Mouse (Mus musculus) midbrain, embryonic 14.5 days (tissue): ENCODE results near the gene Nell1. TPM values are rescaled to one million over a fixed set of nuclear protein-coding genes. Genes with fewer than 3 reads are reported as not detected.
A peak's percentile ranks its signal among the peaks of the same experiment; 100 is the strongest.

Experiments
- ATAC-seq: fragments of 200-750 bp; cut with Nextera tagmentation; 2 replicates; pipeline ENCODE4 v1.8.0; 2017; ENCODE audit warnings: moderate number of reproducible peaks, moderate library complexity; ENCODE audit not compliant: low FRiP score, low TSS enrichment
- DNase-seq: peaks from one replicate; pipeline ENCODE4 v3.0.0-alpha.2; 2015
- H3K27ac ChIP-seq: fragments of 300-500 bp; sonication (generic); replicated peaks from 2 replicates; pipeline ENCODE4 v1.5.1; 2014; ENCODE audit warnings: mild to moderate bottlenecking, low read depth, low read length, moderate library complexity
- H3K27me3 ChIP-seq: fragments of 300-500 bp; sonication (generic); 2 replicates; pipeline ENCODE4 v1.6.1; 2014; ENCODE audit warnings: low read length, control low read depth, mixed read lengths; ENCODE audit not compliant: control insufficient read depth, insufficient read depth
- H3K36me3 ChIP-seq: fragments of 300-500 bp; sonication (generic); 2 replicates; pipeline ENCODE4 v1.6.1; 2014; ENCODE audit warnings: low read length, control low read depth; ENCODE audit not compliant: control insufficient read depth, insufficient read depth
- H3K4me1 ChIP-seq: fragments of 300-500 bp; sonication (generic); 2 replicates; pipeline ENCODE4 v1.6.1; 2014; ENCODE audit warnings: mild to moderate bottlenecking, antibody characterized with exemption, low read length, control low read depth; ENCODE audit not compliant: control insufficient read depth, insufficient read depth
- H3K4me2 ChIP-seq: fragments of 300-500 bp; sonication (generic); 2 replicates; pipeline ENCODE4 v1.6.1; 2014; ENCODE audit warnings: mild to moderate bottlenecking, low read length, moderate library complexity
- H3K4me3 ChIP-seq: fragments of 300-500 bp; sonication (generic); replicated peaks from 2 replicates; pipeline ENCODE4 v1.5.1; 2014; ENCODE audit warnings: low read depth, low read length
- H3K9ac ChIP-seq: fragments of 300-500 bp; sonication (generic); replicated peaks from 2 replicates; pipeline ENCODE4 v1.6.1; 2014; ENCODE audit warnings: mild to moderate bottlenecking, low read length, moderate library complexity
- H3K9me3 ChIP-seq: fragments of 300-500 bp; sonication (generic); 2 replicates; pipeline ENCODE4 v1.6.1; 2016; ENCODE audit warnings: low read length, control low read depth, mixed read lengths; ENCODE audit not compliant: control insufficient read depth
- WGBS: fragments of 180-500 bp; shearing (Covaris S2); extraction: QIAGEN DNeasy Blood & Tissue Kit; methylation state at CpG from one replicate; pipeline ENCODE4 v1.1.7; 2014; 5-methylcytosine and 5-hydroxymethylcytosine counted together
- polyA plus RNA-seq: library from polyadenylated mRNA; unstranded; fragments of >200 nt; fragmentation: Nextera tagmentation; extraction: Ambion mirVana; gene quantifications from 2 replicates; pipeline ENCODE4 v1.2.1, GENCODE M21; 2014

The Nell1 gene
- polyA plus RNA-seq, 1 experiment from 2014 or later, result 21.3 TPM

GRCm38 (mm10) chr7:50105612-50106321, 131.1 kb downstream of the Nell1 start:
- H3K9me3 ChIP-seq, result no peaks in the 10 kb centered on the region
- no peak overlapping the region for H3K4me2 ChIP-seq
- ATAC-seq (no peak), DNase-seq (peak; percentile 39)
- no peaks in the 10 kb centered on the region for H3K4me1 ChIP-seq
- no peaks in the 10 kb centered on the region for H3K27me3 ChIP-seq
- no peak overlapping the region for H3K4me3 ChIP-seq
- H3K9ac ChIP-seq, result no peak overlapping the region
- H3K36me3 ChIP-seq, result no peaks in the 10 kb centered on the region
- no peak overlapping the region for H3K27ac ChIP-seq
- 48% methylated on average over 8 of the region's 8 CpGs for WGBS

DNA sequence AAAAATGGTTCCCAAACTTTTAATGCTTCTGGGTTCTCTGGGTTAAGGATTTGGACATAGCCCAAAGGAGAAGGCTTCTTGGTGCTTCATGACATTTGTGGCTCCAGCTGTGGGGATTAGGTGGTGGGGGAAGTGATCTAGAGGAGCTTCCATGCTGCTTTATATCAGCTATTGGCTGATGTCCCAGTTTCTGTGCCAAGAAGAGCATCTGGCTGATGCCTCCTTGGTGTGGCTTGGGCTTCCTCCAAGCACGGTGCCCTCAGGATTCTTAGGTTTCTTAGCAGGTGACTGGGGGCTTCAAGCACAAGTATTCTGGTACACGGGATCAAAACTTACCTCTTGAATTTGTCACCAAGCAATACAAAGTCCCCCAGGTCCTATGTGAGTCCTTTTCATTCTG, 132.6 kb downstream of the Nell1 start:
- Histone ChIP-seq H3K9ac (no peak overlapping the region), H3K27ac (no peak overlapping the region), H3K9me3 (no peaks in the 10 kb centered on the region), H3K4me3 (no peak overlapping the region), H3K4me2 (no peak overlapping the region), H3K4me1 (no peaks in the 10 kb centered on the region), H3K36me3 (no peaks in the 10 kb centered on the region), H3K27me3 (no peaks in the 10 kb centered on the region)
- 82% methylated on average over 2 of the region's 2 CpGs for WGBS
- no peak for ATAC-seq
- peak; percentile 15 for DNase-seq

DNA sequence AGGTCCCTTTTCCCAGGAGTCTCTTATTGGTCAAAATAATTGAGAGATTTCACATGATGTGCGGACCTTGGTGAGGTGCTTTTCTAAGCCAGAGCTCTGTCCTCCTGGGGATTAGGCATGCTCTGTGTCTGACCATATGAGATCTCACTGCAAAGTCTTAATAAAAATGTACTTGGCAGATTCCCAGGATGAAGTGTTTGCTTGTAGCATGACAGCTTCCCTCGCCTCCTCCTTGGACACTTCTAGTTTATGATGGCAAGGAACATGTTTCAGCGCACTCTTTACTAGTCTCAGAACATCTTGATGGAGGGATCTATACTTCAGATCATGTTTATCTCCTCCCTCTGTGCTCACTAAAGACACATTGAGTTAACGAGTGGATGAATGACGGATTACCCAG, 143.7 kb downstream of the Nell1 start:
- Histone ChIP-seq H3K4me2 (no peak overlapping the region), H3K4me1 (no peaks in the 10 kb centered on the region), H3K27me3 (no peaks in the 10 kb centered on the region), H3K4me3 (no peak overlapping the region), H3K27ac (no peak overlapping the region), H3K9ac (no peak overlapping the region), H3K36me3 (no peaks in the 10 kb centered on the region), H3K9me3 (no peaks in the 10 kb centered on the region)
- DNase-seq, result no peak
- 89% methylated on average over 5 of the region's 5 CpGs for WGBS
- no peak for ATAC-seq

DNA sequence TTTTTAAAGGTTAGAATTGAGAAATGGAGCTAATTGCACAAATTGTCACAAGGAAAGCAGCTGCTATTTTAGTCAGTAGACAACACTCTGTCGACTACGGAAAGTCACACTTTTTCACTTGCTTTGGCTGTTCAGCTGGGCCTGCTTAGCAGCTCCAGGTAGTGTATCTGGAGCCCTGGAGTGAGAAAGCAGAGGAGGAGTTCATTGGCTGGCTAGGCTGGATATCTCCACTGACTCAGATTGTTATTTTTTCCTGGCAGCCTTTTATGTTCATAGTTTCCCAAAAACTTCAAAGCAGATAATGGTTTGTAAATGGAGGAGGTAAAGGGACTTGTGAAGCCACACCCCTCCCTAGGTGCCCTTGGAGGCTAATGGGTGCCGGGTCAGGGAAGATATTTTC, 163.0 kb downstream of the Nell1 start:
- no peak for DNase-seq
- no peak for ATAC-seq
- Histone ChIP-seq H3K4me2 (no peak overlapping the region), H3K4me3 (no peak overlapping the region), H3K27ac (no peak overlapping the region), H3K9ac (no peak overlapping the region), H3K36me3 (no peaks in the 10 kb centered on the region), H3K27me3 (no peaks in the 10 kb centered on the region), H3K9me3 (no peaks in the 10 kb centered on the region), H3K4me1 (no peaks in the 10 kb centered on the region)
- 91% methylated on average over 3 of the region's 3 CpGs for WGBS

- no peaks in the 10 kb centered on the region for H3K27me3 ChIP-seq
Measured at GRCm38 (mm10) chr7:50149326-50149725, 174.7 kb downstream of the Nell1 start.

GRCm38 (mm10) chr7:50150838-50151237, 176.2 kb downstream of the Nell1 start:
- H3K9ac ChIP-seq, result no peak overlapping the region
- WGBS, result 82% methylated on average over 2 of the region's 2 CpGs
- H3K9me3 ChIP-seq, result no peaks in the 10 kb centered on the region
- no peaks in the 10 kb centered on the region for H3K4me1 ChIP-seq
- no peaks in the 10 kb centered on the region for H3K36me3 ChIP-seq
- no peak overlapping the region for H3K4me2 ChIP-seq
- ATAC-seq (no peak), DNase-seq (no peak)
- H3K27me3 ChIP-seq, result no peaks in the 10 kb centered on the region
- no peak overlapping the region for H3K4me3 ChIP-seq
- no peak overlapping the region for H3K27ac ChIP-seq

More at GRCm38 (mm10) chr7:50149326-50149725, 174.7 kb downstream of the Nell1 start:
- WGBS, result 95% methylated on average over 7 of the region's 7 CpGs
- H3K27ac ChIP-seq, result no peak overlapping the region
- H3K9me3 ChIP-seq, result no peaks in the 10 kb centered on the region
- H3K4me3 ChIP-seq, result no peak overlapping the region
- no peaks in the 10 kb centered on the region for H3K36me3 ChIP-seq
- ATAC-seq (no peak), DNase-seq (no peak)
- no peak overlapping the region for H3K9ac ChIP-seq
- no peaks in the 10 kb centered on the region for H3K4me1 ChIP-seq
- H3K4me2 ChIP-seq, result no peak overlapping the region

DNA sequence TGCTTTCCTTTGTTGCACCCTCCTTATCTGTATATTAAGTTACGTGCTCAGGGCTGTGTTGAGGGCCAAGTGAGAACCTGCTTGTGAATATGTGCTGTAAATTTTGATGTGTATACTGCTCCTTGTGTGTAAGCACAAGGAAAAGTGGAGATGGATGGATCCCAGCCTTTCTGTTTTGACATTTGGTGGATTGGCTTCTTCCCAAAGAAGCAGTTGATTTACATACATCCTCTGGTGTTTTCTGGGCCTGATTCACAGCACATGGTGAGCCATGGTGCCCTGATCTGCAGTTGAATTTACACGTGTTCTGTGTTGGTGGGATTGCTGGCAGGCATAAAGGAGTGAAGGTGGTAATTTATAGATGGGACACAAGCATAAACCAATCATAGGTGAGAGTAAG, 179.0 kb downstream of the Nell1 start:
- H3K4me1 ChIP-seq, result no peaks in the 10 kb centered on the region
- DNase-seq (no peak), ATAC-seq (no peak)
- H3K9me3 ChIP-seq, result 0 out of 2 replicates have a peak, but pooled peaks cover under 1% of the 10 kb centered on the region
- 79% methylated on average over 2 of the region's 2 CpGs for WGBS
- no peaks in the 10 kb centered on the region for H3K27me3 ChIP-seq
- H3K27ac ChIP-seq, result no peak overlapping the region
- no peak overlapping the region for H3K4me2 ChIP-seq
- H3K9ac ChIP-seq, result no peak overlapping the region
- H3K4me3 ChIP-seq, result no peak overlapping the region
- no peaks in the 10 kb centered on the region for H3K36me3 ChIP-seq

DNA sequence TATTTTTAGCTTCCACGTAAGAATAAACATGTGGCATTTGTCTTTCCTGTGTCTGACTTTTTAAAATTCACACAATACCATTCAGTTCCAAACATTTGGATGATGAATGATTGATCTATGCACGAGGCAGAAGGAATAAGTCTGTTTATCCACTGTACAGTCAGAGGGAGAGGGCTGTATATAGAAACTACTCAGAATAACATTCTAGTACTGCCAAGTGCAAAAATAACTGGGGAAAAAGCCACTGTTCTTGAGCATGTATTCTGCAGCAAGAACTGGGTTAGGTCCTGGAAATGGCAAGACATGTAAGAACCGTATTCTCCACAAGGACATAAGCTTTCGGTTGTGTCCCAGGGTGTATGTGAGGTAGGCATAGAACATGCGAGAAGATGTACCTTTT, 187.9 kb downstream of the Nell1 start:
- H3K9me3 ChIP-seq, result peaks cover 10% of the 10 kb centered on the region; the same call in 1 of the 2 replicates
- H3K4me1 ChIP-seq, result no peaks in the 10 kb centered on the region
- no peak for ATAC-seq
- H3K36me3 ChIP-seq, result no peaks in the 10 kb centered on the region
- no peak overlapping the region for H3K27ac ChIP-seq
- DNase-seq, result no peak
- WGBS, result 90% methylated on average over 5 of the region's 5 CpGs
- no peak overlapping the region for H3K4me2 ChIP-seq
- no peak overlapping the region for H3K4me3 ChIP-seq
- no peak overlapping the region for H3K9ac ChIP-seq
- no peaks in the 10 kb centered on the region for H3K27me3 ChIP-seq

GRCm38 (mm10) chr7:50168778-50169177, 194.1 kb downstream of the Nell1 start:
- no peak for ATAC-seq
- Histone ChIP-seq H3K4me3 (no peak overlapping the region), H3K4me1 (no peaks in the 10 kb centered on the region), H3K9me3 (no peaks in the 10 kb centered on the region), H3K27ac (no peak overlapping the region), H3K27me3 (no peaks in the 10 kb centered on the region), H3K4me2 (no peak overlapping the region), H3K36me3 (no peaks in the 10 kb centered on the region), H3K9ac (no peak overlapping the region)
- DNase-seq, result no peak
